Mouse (Mus musculus) MEL (cell line): ENCODE measurements around the gene Nlgn1.

Experiments used
- CTCF ChIP-seq, 3 experiments: IDR thresholded peaks in 2 of 3; conservative IDR thresholded peaks in 1 of 3; 2 replicates each; pipeline ENCODE4 v1.5.1; 2011 to 2012; ENCODE audit warnings: low read length in 3 of 3, low read depth in 2 of 3, mild to moderate bottlenecking in 2 of 3, improper control_type of control experiment in 1 of 3, inconsistent platforms in 1 of 3, mixed read lengths in 1 of 3, moderate library complexity in 1 of 3; ENCODE audit not compliant: control insufficient read depth in 1 of 3, insufficient read depth in 1 of 3, poor library complexity in 1 of 3, severe bottlenecking in 1 of 3
- GABPA ChIP-seq: IDR thresholded peaks from 2 replicates; pipeline ENCODE4 v1.6.1; 2012; ENCODE audit warnings: low read depth, mild to moderate bottlenecking, inconsistent platforms, low read length, improper control_type of control experiment, moderate library complexity
- GATA1 ChIP-seq: IDR thresholded peaks from 2 replicates; pipeline ENCODE4 v1.6.1; 2011; ENCODE audit warnings: low read depth, low read length, improper control_type of control experiment
- HCFC1 ChIP-seq: IDR thresholded peaks from 2 replicates; pipeline ENCODE4 v1.6.1; 2012; ENCODE audit warnings: low read depth, mild to moderate bottlenecking, inconsistent platforms, low read length, improper control_type of control experiment, moderate library complexity
- RCOR1 ChIP-seq: IDR thresholded peaks from 2 replicates; pipeline ENCODE4 v1.6.1; 2012; ENCODE audit warnings: low read depth, mild to moderate bottlenecking, inconsistent platforms, low read length, improper control_type of control experiment
- TCF12 ChIP-seq: IDR thresholded peaks from 2 replicates; pipeline ENCODE4 v1.6.1; 2014; ENCODE audit warnings: low read depth, mild to moderate bottlenecking, inconsistent platforms, low read length, improper control_type of control experiment, moderate library complexity

- TF ChIP-seq CTCF (IDR thresholded peaks at IDR 0.05 in 2 of 3, conservative IDR thresholded peaks at IDR 0.05 in 1 of 3; ENCODE audit: control insufficient read depth in 1 of 3, insufficient read depth in 1 of 3, low read depth in 2 of 3, low read length in 3 of 3, poor library complexity in 1 of 3, severe bottlenecking in 1 of 3) = no peak
- no peak for TF ChIP-seq GATA1
- no peak for TF ChIP-seq RCOR1
- TF ChIP-seq GABPA = no peak
- no peak for TF ChIP-seq TCF12
- no peak for TF ChIP-seq HCFC1
Observed at GRCm38 (mm10) chr3:25597513-25597912, 734.7 kb downstream of the Nlgn1 start.
